Mouse (Mus musculus) CD8-positive naive resting alpha-beta T cell, adult 57 days (primary cell): ENCODE data around the gene Coil. TPM values are rescaled to one million over a fixed set of nuclear protein-coding genes. Genes with fewer than 3 reads are reported as not detected.

Experiments
- total RNA-seq: library from RNA; stranded (reverse); gene quantifications from one replicate; pipeline ENCODE4 v1.2.4, GENCODE M21; 2023

Gene Coil
- total RNA-seq: 18.8 TPM

GRCm38 (mm10) chr11:88970202-88970732 lies at the start of gene Coil:
Coil (plus strand) TSS chr11:88970252.

GRCm38 (mm10) chr11:88955217-88955969 lies 14.7 kb upstream of the Coil start, which contains the start of gene Scpep1:
Scpep1 (minus strand) TSS chr11:88955465.

GRCm38 (mm10) chr11:88966881-88967361 lies 3.1 kb upstream of the Coil start, which contains the start of gene Elobl:
Elobl (minus strand) TSS chr11:88966931.

GRCm38 (mm10) chr11:88998974-88999722 lies 29.1 kb downstream of the Coil start, which contains the start of gene Trim25:
Trim25 (plus strand) TSS chr11:88999376.

Other genes with a start within 250 kb of the Coil start
- 4.0 TPM for gene Akap1, start 105.7 kb upstream of the Coil start, total RNA-seq
- gene Scpep1, start 14.8 kb upstream of the Coil start, total RNA-seq: 11.6 TPM
- gene Elobl, start 3.3 kb upstream of the Coil start, total RNA-seq: not detected
- 70.0 TPM for gene Trim25, start 29.1 kb downstream of the Coil start, total RNA-seq
- gene Dgke, start 96.6 kb downstream of the Coil start, total RNA-seq: 14.3 TPM
- not detected for gene Gm525, start 103.6 kb downstream of the Coil start, total RNA-seq